Mouse (Mus musculus): Measurements from ENCODE around the gene Bend5.
A peak's percentile ranks its signal among the peaks of the same experiment; 100 is the strongest.

Gene Bend5

DNA sequence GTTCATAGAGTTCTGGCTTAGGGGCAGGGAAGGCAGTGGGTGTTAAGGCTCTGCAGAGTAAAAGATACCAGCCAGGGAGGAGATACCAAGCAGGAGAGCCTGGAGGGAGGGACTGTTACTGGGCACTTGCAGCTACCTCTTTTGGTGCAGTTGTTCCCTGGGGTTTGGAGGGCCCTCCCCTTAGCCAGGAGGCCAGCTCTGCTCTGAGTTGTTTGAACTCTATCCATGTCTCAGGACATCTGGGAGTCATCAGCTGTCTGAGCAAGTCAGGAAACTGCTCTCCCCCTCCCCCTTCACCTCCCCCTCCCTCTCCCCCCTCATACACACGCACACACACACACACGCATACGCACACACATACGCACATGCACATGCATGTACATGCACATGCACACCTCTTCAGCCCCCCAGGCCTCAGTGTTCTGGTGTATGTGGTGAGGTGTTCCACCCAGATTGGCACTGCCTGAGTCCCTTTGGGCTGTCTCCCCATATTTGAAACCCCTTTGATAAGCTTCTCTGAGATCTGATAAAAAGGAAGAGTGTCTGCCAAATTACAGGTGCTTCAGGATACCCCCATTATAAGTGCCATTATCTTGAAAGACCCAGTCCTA is 72.5 kb downstream of the Bend5 start:
- DNase-seq, result no peak

DNA sequence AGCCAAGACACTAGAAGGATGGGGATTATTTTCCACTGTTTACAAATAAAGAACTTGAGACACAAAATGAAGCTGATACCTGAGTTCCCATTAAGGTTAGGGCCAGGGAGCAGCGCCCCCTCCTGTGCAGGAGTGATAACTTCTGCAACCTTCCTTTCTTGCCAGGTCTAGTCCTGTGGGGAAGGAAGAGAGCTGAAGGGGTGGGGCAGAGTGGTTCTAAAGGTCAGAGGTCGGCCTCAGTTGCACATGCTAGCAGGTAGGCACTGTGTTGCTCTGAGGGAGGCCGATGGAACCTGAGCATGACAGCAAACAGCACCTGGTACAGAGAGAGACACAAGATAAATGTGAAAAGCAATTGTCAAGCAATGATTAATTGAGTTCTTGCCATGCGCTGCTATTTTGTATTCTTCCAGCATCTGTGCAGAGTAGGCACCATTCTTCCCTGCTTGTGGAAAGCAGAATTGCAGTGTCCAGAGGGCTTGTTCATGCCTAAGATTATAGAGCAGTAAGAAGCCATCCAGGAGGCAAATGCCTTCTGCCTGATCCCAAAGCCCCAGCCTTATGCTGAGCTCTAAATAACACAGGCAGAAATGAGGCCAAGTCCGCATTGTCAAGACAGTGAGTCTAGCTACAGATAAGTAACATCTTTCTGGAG is 79.1 kb downstream of the Bend5 start:
- peak; percentile 21 for DNase-seq

DNA sequence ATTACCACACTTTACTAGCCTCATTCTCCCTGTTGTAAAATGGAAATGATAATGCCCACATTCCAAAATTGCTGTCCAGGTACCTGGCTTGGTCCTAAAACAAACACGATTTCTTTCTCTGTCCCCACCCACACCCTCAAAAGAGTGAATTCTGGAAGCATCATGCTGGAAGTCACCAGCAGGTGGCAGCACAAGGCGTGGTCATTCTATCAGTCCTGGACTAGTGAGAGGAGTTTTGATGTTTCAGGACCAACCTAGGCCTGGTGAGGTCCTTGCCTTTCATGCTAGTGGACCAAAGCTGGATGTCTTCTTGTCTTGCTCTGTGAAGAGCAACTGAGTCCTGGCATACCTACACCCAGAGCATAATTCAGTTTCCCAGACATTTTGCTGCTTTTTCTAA is 81.1 kb downstream of the Bend5 start:
- peak; percentile 81 for DNase-seq

DNA sequence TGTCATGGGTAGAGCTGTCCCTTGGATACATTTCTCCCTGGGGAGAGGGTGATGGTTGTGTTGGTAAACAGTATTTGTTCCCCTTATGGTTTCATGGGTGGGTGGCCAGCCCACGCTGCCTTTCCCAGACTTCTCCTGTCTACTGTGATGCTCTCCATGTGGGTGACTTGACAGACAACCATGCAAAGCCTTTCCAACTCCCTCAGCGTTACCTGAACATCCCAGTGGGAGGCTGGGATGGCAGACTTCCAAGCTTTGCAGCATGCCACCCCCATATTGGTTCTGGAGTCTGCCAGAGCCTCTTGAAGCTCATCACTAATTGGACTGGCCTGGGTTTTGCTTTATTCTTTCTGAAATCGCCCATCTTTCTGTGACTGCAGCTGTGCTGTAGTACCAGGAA is 83.9 kb downstream of the Bend5 start:
- DNase-seq, result no peak

DNA sequence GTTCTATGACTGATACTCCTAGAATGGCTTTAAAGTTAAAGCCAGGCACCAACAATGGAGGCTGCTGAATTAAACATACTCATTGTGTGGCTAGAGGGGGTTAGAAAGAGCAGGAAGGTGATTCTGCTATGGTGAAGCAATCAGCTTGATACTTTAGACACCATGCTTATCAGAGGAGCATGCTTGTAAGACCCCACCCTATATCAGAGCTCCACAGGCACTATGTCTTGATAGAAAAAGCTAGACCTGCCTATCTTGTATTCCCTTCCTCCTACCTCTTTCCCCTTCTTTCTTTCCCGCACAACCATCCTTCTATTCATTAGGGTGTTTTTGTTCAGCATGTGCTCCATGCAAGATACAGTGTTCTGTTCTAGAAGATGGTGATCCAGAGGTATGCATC is 86.6 kb downstream of the Bend5 start:
- no peak for DNase-seq

DNA sequence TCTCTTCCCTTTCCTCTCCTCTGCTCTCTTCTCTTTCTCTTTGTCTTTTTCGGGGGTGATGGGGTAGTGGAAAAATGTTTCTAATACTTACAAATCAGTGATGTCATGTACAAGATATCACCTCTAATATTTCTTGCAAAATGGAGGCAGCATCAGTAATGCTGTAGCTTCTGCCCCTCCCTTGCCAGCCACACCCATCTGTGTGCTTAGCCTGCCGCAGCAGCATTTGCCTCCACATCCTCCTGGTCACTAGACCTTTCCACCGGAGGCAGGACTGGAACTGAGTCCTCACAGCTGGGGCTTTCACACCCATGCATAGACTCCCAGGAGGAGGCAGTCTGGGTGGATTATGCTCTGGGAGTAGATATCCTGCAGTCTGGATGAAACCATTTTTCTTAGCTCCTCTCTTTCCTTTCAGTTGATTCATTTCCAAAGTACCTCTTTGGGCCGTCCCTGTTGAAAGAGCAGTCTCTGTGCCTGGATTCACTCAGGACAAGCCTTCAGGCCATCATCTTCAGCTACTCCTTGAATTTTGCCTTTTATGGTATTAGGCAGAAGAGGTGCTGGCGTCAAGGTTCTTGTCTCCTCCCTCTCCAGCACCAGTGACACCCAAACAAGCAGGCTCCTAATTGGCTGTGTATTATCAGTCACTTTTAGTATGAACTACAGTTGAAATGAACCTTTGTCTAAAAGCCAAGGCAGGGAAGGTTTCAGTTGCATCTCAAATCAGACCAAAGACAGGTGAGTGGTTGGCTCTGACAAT is 88.3 kb downstream of the Bend5 start:
- no peak for DNase-seq

DNA sequence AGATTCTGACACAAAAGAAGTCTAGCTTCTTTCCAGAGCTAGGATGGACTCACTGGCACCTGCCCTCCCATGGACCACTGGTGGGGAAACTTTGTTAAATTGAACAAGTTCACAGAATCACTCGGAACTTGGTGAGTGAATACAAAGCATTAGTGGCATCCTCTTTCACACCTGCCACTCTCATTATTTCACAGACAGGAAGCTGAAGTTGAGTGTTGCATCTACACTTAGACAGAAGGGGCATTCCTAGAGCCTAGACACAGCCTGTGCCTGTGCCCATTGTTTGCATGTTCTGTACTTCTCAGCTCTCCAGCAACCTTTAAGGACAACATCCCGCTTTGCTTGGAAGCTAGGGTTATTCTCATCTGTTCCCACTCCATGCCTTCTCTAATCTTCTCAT is 90.1 kb downstream of the Bend5 start:
- DNase-seq, result no peak
